Mouse (Mus musculus) yolk sac, embryonic 10.5 days (tissue): ENCODE measurements at regions not wholly inside any gene's neighbourhood (a gene's known extent, or its start where the extent isn't known, plus 50 kb on each side); places are given as distances from the start of the nearest gene placed in this dataset.

Source experiments
- DNase-seq: peaks from one replicate; pipeline ENCODE4 v3.0.0-alpha.2; 2017; ENCODE audit warnings: low spot score

DNA sequence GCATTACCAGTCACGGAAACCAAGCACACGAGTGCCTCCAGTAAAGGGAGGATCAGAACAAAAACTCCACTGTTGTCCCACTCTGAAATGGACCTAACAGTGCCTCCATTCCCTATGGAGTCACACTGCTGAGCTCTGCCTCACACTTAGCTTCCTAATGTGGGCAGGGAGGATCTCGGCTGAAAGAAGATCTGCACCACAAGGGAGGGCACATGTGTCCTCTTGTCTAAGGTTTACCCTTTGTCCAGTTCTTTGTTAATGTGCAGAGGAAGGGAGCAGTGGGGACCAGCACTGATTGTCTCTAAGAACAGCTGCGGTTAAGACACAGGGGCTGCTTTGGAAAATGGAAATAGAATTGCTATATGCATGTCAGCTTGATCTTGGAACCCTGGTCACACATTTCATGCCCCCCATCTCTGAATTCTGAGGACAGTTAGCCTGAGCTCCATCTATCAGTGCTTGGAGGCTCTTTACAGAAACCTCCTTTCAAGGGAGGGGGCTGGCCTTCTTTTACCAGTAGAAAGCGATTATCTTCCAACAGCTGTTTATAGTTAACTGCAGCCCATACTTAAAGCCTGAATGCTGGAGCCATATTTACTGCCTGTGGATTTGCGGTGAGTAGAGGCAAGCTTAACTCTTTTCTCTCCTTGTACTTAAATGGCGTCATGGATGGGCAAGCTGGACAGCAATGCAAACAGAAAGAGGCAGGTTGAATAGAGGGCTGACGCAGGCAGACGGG is 485.5 kb upstream of the Cdh11 start:
- DNase-seq = no peak

DNA sequence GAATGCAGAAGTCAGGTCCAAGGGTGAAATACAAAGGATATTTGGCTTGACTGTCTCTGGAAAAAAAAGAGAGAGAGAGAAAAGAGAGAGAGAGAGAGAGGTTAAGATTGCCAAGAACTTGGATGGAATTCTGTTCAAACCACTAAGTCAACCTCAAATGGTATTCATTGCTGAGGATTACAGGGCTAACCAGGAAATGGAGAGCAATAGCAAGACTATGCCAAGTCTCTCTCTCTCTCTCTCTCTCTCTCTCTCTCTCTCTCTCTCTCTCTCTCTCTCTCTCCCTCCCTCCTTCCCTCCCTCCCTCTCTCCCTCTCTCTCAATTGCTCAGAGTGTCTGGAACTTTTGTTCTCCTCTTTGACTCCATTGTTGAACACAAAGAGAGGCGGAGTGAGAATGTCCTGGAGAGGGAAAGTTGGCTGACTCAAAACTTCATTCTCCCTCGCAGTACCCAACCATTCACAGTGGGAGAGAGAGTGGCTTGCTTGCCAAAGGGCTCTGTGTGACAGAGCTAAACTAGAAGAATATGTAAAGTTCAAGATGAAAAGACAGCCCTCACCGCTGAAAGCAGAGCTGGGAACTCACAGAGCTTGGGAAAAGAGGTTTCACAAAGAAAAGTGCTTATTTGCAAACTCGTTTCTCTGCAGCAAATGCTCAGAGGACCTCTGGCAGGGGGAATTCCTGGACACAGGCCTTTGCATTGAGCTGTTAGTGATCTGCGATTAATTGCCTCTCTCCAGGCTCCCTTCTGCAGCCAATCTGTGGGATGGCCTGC is 487.1 kb upstream of the Cdh11 start:
- DNase-seq = no peak

DNA sequence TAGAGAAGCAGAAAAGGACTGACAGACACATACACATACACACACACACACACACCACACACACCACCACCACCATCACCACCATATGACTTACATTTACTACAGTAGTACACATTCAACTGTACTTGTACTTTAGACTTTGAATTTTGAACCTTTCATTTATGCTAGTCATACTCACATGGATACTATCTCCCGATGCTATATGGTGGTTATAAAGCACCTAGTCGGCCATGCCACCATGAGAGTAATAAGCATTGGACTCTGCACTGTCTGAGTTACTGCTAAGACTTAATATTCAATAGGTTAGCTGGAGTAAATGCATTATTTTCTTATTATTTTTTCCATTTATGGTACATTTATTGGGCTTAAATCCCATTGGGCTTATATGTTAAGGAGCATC is 488.0 kb upstream of the Cdh11 start:
- no peak for DNase-seq

DNA sequence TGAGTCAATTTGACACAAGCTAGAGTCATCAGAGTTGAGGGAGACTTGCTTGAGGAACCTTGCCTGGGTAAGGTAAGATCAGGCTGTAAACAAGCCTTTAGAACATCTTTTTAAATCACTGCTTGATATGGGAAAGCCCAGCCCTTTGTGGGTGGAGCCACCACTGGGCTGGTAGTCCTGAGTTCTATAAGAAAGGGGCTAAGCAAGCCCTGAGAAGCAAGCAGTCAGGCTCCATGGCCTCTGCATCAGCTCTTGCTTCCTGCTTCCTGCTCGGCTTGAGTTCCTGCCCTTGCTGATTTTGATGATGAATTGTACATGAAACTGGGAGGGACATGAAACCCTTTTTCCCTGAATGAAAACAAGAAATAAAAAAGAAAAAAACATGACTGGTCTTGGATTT is 496.4 kb upstream of the Cdh11 start:
- no peak for DNase-seq

DNA sequence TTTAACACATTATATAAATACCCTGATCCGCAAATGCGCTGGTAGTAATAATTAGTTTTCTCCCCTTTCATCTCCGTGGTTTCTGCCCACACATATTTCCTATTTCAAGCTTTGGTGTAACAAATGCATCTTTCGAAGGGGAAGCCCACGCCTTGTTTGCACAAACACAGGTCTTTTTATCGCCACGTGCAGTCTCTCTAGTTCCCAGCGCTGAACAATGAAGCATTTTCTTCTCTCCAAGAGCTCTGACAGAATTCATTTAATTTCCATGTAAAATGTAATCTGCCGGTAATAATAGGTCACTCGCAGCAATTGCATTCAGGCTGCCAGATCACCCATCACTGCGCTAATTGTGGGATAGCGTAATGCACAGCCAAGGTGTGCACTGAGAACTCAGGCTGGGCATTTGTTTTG is 503.1 kb upstream of the Cdh11 start:
- no peak for DNase-seq

DNA sequence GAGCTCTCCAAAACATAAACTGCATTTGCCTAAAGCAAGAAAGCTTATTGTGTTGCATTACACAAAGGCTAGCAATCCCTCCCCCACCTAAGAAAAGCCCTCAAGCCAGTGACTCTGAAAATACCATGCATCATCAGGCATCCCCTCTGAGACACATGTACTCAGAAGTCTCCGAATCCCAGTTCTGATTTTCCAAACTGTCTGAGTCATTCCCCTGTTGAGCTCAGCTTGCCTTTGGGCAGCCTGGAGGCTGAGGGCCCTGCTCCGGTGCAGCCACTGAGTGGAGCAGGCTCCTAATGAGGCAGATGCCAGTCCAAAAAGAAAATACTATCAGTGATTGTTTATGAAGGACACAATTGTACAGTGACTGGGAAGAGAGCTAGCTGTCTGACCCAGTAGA is 507.5 kb upstream of the Cdh11 start:
- DNase-seq = no peak

DNA sequence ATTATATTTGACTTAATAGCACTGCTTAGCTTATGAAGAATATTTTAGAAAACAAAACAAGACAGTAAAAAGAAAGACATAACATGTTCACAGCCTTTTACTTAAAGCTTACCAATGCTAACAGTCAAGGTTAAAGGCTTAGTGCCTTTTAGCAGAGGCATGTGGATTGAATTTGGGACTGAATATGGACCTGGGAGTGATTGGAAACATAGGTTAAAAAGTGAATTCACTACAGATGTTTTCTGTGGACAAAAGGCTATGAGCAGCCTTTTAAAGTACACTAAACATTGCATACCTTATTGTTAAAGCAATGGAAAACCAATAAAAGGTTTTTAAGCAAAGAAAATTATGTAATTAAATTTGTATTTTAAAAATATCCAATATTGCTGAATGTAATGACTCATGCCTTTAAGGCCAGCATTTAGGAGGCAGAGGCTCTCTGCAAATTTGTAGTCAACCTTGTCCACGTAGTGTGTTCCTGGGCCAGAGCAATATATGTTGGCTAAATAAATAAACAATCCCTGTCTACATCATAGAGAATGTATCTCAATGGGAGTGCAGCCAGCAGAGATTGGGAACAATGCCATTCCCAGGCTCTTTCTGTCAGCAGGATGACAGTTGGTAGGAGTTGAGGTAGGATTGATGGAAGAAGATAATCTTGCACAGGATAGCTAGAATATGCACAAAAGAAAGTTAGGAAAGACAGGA is 521.2 kb upstream of the Cdh11 start:
- DNase-seq = no peak

DNA sequence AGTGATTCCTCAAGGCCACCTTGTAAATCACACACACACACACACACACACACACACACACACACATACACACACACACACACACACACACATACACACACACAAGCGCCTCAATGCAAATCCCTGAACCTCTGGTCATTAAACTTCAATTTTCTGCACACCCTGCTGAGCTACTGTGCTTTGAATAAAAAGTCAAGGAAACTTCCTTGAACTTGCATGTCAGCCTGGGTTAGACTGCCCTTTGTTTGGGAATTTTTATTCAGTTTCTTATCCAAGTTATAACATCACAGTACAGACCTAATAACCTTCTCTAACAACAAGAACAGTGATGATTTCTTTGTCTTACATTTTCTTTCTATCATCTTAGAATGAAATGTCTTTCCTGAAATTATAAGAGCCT is 528.1 kb upstream of the Cdh11 start:
- DNase-seq = no peak

DNA sequence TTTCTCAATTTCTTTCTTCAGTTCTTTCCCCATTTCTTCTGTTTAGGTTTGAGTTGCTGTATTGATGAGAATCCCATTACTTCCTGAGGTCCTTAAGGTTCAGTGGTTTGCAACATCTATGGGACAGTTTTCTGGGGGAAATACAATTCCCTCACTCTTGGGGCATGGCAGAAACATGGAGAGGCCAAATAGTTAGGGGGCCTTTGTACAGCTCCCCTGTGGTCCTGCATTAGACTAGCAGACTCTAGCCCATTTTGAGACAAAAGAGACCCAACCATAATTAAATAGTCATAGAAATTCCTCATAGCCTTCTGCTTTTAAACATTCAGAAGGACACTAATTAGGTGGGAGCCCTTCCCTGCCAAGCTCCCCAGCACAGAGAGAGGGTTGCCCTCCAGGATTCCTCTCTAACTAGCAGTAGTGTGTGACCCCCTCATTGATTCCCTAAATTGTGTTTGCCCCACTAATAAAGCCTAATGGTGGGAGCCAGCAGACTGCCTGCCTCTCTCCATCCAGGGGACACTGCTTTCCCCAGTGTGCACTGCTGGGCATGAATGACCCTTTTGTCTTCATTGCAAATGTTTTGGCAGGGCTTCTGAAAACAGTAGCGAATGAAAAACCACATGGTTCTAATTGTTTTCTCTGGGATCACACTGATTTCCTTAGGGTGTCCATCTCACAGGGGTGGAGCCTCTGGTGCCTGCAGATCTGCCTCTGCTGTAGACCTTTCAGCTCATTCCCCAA is 529.0 kb upstream of the Cdh11 start:
- no peak for DNase-seq

DNA sequence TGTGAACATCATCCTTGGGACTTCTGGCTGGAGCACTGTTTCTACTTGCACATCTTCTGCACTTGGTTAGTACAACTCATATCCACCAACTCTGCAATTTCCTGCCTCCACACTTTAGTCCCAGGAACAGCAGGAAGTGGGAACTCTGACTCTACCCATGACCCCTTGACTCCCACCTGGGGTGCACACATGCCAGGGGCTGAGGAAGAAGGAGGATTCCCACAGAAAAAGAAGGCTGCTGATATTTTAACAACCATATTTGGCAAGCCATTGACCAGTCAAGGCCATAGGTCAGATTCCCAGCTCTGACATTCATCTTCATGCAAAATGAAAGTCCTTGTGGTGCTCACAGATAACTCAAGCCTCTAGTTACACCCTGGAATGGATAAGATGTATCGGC is 530.3 kb upstream of the Cdh11 start:
- DNase-seq = peak; percentile 9

DNA sequence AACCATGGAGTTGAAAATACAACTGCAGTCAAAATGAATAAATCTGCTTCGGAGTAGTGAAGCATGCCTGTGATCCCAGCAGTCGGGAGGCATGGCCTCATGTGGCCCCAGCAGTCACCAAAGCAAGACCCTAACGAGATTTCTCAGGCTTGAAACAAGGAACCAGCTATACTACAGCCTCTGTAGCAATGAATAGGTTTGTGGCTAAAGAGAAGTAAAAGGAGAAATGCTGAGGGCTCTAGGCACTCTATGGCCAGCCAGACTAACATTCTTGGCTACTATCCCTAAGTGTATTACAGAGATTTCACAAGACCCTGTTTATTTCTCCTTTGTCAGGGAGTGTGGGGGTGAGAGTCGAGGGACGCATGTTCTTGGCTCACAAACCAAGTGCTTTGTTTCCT is 531.2 kb upstream of the Cdh11 start:
- no peak for DNase-seq

DNA sequence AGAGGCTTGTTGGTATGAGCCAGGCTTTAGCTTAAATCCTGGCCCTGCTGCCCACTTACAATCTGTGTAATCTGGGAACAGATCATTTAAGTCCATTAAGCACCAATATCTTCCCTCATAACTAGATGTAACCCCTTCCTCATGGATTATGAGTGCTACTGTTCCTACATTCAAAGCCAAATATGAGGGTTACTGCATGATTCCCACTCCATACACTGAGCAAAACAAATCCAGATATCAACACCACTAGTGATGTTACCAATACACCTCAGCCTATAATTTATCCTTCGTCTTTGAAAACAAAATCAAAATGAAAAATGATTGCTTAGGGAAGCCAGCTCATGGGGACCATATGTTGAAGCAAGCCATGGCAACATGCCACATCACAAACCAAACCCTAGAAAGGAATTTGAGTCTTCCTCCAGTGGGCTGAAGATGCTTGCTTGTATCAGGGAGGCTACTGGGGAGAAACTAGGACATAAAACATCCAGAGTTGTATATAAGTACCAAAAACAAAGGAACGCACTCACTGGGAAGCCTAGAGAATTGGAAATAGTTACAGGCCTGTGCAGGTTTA is 531.8 kb upstream of the Cdh11 start:
- no peak for DNase-seq

DNA sequence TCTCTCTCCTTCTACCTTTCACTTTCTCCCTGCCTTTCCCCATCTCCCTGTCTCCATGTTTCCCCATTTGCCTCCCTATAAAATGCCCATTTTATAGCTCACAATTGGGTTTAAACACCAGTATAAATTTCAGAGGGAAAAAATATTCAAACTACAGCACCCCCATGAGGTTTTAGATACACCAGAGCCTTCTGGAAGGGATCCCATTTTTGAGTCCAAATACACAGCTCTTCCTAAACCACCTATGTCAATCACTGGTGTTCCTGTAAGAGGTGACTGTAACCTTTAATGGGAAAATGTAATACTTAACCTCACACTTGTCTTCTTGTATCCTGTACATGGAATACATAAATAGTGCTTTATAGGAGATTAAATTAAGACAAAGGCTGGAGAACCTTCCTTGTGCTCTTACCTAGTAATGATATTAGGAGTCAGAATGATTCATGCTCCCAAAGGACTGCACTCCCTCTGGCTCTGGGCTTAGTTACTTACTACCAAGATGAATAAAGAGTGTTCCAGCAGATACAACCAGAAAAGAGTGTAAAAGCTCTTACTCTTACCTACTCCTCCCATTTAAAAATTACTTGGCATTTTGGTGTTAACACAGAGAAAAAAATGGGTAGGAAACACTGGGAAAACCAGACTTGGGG is 538.7 kb upstream of the Cdh11 start:
- no peak for DNase-seq

DNA sequence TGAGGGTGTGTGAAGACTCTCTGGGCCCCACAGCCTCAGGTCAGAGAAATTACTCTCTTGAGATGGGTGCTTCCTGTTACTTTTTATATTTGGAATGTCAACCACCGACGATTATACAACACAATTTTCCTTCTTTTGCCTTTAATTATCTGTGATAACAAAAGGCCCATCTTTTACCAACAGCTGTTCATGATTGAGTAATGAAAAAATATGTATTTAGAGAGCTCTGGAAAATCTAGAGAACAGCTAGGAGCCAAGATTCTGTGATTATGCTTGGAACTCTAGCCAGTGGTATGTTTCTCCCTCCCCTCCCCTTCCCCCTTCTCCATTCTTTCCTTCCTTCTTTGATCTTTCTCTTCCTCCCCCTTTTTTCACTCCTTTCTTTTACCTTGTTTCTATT is 546.0 kb upstream of the Cdh11 start:
- DNase-seq = no peak

DNA sequence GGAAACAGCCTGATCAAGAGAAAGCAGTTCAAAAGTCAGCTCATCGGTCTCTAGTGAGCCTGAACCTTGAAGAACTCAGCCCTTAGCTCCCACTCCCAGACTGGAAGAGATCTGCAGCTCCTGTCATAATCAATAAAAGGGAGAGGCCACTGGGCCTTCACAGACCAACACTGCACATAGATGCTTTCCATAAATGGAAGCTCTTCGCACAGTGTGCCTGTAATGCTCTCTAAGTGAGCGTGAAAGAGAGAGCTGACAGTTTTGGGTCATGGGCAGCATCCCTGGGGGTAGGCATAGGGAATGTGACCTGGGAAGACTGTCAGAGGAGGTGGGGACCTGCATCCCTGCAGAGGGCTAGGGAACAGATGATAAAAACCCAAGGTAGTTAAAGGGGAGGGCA is 551.9 kb upstream of the Cdh11 start:
- DNase-seq = no peak

DNA sequence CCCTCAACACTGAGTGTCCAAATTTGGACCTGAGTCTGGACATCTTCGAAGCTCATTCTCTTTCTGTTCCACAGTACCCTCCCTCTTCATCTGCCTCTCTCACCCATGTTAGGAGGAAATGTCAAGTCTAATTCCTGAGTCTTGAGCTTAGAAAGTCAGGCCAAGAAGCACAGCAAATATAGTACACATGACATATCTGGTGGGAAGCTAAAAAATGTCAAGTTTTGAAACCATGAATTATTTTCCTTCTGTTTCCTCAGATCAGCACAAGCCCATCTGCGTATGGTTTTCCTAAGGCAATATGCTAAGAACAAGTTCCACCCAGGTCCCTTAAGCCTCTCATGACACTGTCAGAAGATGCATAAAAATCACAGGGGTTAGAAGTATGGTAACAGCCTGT is 553.6 kb upstream of the Cdh11 start:
- no peak for DNase-seq

DNA sequence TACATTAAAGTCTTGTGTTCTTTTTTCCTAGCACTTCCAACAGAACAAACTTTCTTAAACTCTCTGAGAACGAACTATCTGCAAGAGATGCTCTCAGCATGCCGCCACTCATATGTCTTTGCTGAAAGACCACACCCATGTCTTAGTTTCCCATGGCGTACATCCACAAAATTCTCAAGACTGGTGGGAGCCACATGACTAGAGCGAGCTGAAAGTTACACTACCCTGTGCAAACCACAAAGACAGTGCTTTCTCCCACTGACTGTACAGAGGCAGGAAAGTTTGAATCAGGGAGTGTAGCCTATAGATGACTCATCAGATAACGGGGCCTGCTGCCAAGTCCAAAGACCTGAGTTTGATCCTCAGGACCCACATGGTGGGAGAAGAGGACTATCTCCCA is 554.5 kb upstream of the Cdh11 start:
- no peak for DNase-seq

DNA sequence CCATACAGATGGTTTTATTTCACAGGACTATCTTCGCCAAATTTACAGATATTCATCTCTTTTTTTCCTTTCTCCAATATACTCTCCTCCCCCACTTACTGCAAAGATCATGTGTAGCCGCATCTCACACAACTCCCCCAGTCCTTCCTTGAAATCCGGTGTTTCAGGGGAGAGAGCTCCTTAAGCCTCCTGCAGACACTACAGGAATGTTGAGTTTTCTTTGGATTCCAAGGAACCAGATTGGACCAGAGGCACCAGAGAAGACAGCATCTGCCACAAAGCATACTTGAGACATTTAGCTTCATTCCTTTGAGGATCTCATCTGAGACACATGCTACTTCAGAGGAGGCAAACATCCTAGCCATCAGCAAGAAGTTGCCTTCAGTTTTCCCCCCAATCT is 558.4 kb upstream of the Cdh11 start:
- DNase-seq = no peak

DNA sequence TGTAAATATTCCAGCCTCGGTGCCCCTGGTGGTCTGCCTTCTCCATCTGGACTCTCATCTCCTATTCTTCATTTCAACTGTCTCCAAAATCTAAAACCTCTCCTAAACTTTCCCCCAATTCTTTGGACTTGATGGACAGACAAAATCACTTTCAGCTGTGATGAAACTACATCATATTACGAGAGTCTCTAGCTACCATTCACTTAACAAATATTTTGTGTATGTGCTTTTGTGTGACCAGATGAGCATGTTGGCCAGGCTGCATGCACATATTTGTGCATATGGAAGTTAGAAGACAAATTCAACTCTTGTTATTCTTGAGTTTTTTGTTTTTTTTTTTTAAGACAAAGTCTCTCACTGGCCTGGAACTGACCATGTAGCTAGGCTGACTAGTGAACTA is 559.4 kb upstream of the Cdh11 start:
- no peak for DNase-seq

DNA sequence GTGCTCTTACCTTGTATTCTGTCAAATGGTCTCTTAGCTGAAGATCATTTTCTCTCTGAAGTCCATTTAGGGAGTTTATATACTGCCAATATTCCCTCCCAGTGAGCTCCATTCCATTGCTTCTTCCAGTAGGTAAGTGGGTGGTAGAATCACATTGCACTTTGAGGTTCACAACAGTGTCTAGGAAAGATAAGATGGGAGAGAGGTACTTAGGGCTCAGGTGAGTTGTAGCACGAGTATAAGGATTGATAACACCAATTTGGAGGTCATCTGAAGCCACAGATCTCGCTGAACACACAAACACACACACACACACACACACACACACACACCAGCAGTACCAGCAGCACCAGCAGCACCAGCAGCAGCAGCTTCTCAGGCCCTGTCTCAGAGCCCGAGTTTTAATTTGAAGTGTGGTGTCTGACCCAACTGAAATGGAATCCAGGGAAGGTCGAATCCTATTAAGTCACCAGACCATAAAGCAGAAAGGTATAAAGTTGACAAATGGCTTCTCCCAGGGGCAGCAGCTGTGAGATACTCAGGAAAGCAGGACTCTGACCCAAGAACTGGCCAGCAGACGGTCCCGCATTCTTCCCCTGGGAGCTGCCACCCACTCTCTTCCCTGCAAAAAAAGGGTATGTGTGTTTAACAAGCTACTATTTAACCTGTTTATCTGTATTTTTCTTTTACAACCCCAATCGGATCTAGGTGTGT is 561.9 kb upstream of the Cdh11 start:
- peak; percentile 3 for DNase-seq

DNA sequence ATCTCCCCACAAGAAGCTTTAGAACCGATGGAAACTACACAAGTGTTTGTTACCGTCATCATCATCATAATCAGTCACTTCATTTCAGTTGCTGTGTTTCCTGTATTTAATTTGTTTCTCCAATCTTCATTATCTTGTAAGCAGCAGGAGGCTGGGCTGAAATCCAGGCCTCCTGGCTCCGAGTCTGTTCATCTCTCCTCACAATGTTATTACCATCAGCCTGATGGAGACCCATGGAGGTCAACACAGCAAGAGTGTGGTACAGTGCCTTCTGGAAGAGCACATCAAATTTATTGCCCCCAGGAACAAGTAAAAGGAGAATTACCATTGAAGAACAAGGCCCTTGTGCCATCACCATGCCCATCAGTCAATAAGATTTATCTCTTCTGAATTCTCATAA is 576.3 kb upstream of the Cdh11 start:
- DNase-seq = no peak
